Mouse (Mus musculus): ENCODE measurements around the gene Ccdc22.

Ccdc22 gene

DNA sequence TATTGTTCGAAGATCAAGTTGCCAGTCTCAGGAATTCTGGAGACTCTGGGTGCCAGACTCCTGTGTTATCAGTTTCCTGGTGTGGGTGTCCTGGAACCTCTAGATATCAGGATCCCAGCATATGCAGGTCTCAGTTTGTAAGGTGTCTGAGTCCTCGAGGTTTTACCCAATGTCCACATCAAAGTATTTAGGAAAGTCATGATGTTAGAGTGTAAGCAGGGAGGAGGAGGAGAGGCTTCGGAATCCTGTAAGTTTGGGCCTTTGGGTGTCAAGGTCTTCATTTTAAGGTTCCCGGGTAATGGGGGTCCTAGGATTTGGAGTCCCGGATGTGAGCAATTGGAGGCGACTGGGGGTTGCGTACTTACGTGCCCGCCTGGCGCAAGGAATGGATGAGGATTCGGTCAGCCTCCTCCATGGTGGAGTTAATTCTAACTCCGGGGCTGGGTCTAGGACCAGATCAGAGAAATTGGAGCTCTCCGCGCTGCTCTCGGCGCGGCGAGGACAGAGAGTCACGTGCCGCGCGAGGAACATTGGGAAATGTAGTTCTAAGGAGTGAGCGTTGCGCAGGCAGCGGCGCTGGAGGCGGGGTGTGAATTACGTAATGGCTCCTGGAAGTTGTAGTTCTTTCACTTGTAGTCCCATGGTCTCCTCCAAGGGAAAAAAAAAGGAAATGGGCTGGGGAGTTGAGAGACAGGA lies at the start of gene Ccdc22:
Ccdc22 (minus strand) TSS at position 639 of the 696 bp plus-strand sequence.
- DNase-seq, result peak; percentile 84

GRCm38 (mm10) chrX:7648671-7649304 lies 43.5 kb upstream of the Ccdc22 start:
- DNase-seq, result peak; percentile 87

GRCm38 (mm10) chrX:7645349-7645748 lies 40.0 kb upstream of the Ccdc22 start:
- DNase-seq, result peak; percentile 86

GRCm38 (mm10) chrX:7640785-7641184 lies 35.5 kb upstream of the Ccdc22 start:
- no peak for DNase-seq

DNA sequence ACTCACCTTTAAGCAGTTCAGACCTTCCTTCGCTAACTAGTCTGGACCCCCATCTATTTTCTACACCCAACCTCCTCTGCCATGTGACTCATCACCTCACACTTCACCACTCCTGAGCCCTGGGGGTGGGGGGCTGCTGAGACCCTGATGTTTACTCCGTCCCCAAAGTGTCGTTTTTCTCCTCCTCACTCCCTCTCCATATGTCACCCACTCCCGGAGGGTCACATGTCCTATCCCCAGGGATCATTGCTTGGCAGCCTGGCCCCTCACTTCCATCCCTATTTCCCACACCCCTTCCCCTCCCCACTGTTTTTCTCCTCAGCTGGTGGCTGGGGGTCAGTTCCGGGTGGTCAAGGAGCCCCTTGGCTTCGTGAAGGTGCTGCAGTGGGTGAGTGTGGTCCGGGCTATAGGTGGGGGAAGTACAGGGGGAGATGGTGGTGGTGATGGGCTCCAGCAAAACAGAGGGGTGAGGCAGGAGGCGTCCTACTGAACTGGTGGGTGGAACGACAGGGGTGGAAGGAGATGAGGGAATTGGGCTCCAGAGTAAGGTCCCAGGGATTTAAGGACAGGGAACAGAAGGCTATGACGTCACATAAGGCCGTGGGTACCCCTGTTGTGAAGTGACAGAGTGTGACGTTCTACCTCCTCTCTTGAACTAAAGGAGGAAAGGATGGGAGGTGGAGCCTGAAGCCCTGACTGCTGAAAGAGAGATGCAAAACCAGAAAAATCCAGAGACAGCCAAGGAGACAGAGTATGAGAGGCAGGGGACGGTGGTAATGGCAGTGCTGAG lies 34.4 kb upstream of the Ccdc22 start:
- DNase-seq, result no peak

DNA sequence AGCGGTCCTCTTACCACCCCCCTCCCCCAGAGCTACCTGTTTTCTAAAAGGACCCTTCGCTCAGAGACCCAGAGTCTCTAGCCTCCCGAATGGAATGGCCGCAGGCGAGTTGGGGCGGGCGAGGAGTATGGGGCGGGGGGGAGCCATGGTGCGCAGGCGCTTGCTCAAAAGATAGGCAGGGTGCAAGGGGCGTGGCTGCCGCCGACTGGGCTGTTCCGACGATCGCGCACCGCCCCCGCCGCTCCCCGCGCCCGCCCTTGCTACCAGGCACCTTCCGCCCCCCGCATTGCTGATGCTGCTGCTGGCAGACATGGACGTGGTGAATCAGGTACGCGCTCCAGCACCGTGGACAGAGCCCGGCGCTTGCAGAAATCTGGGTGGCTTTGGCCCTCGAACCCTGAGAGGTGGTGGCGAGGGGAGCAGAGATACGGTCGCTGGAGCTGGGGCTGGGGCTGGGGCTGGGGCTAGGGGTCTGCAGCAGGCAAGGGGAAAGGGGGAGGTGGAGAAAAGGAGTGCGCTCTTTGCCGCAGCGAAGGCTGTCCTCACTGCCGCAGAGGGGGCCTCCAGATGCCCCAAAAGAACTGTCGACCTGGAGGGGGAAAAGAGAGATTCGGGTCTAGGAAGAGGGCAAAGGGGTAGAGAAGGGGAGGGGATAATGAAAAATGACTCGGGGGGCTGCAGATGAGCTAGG lies 33.2 kb upstream of the Ccdc22 start, which contains the start of gene Syp:
Syp (plus strand) TSS at position 71 of the 691 bp plus-strand sequence.
- DNase-seq, result peak; percentile 75

DNA sequence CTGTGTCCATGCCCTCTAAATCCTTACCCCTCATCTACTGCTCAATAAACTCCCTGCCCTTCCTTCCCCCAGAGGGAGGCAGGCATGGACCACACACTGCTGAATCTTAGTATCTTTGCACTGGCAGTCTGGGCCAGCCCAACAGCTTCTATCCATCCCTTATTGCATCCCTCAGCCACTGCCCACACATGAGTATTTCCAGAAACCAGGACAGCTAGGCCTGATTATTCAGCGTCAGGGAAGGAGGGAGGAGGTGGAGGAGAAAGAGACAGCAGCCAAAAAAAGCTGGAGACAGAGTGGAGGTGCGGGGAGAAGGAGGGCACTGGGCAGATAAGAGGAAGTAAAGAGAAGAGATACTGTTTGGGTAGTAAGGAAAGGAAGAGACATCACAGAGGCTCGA lies 29.8 kb upstream of the Ccdc22 start:
- DNase-seq, result no peak

DNA sequence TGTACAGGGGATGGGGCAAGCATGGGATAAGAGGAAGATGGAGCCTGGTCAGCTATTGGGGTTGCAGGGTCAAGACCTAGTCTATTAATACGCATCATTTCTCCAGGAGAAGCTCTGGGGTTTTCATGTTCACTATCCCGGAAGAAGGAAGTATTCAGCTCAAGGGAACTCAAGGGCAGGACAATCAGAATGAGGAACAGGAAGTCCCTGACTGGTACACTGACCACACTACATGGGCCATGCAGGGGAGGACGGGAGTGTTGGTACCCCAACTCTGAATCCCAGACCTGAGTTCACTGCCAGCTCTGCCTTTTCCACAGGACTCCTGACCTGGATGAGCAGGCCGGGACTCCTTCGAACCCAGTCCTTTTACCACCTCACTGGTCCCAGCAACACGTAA lies 27.2 kb upstream of the Ccdc22 start:
- DNase-seq, result no peak

GRCm38 (mm10) chrX:7617889-7618551 lies 12.7 kb upstream of the Ccdc22 start:
- DNase-seq, result no peak

DNA sequence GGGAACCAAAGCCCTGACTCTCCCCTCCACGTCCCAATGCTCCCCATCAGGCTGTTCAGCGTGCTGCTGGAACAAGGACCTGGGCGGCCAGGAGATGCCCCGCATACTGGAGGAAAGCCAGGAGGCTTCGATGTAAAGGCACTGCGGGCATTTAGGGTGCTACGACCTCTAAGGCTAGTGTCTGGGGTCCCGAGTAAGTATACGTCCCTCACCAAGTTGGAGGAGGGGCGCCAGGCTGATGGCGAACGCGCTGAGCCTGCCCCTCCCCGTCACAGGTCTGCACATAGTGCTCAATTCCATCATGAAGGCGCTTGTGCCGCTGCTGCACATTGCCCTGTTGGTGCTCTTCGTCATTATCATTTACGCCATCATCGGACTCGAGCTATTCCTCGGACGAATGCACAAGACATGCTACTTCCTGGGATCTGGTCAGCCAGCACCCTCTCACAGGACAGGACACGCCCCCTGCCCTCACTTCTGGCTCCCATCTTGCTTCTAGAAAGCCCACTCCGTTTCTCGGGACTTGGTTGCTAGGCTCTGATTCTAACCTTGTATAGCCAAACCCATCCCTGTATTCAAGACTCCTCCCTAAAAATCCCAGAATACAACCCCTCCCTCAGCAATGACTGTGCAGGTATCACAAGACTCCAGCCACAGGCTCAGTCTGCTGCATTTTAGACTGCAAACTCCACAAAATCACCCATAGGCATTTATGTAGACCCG lies 5.4 kb upstream of the Ccdc22 start:
- no peak for DNase-seq

GRCm38 (mm10) chrX:7610035-7610434 lies 4.7 kb upstream of the Ccdc22 start:
- DNase-seq, result no peak

DNA sequence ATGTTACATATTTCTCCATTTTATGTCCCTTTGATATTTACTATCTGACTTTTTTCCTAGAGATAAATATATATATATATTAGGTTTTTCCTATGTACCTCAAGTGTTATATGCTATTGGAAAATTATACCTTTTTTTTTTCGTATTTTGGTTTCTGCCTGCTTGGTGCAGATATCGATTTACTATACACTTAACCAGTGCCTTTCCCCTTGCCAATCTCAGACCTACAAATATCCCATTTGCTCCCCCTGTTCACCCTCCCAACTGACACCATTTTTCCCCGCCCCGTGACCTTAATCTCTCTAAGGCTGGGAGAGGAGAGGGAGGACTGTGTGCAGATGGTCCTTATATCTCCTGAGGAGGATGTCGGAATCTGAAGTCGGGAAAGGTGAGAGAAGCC lies 1.5 kb upstream of the Ccdc22 start, which contains the start of gene Cacna1f:
Cacna1f (plus strand) TSS at position 301 of the 400 bp plus-strand sequence.
- no peak for DNase-seq

DNA sequence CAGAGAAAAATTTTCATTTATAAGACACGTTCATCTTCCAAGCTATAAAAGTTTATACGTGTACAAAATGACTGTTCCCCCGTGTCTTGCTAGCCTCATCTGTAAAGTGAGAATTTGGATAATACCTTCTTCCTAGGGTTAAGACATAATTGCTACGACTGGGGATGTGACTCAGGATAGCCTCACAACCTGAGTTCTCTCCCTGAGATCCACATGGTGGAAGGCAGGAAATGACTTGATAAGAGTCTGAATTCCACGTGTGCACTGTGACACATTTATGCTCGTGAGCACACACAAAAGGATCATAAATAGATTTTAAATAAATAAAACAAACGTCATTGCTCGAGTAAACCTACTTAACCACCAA lies 241 bp upstream of the Ccdc22 start:
- DNase-seq, result no peak

DNA sequence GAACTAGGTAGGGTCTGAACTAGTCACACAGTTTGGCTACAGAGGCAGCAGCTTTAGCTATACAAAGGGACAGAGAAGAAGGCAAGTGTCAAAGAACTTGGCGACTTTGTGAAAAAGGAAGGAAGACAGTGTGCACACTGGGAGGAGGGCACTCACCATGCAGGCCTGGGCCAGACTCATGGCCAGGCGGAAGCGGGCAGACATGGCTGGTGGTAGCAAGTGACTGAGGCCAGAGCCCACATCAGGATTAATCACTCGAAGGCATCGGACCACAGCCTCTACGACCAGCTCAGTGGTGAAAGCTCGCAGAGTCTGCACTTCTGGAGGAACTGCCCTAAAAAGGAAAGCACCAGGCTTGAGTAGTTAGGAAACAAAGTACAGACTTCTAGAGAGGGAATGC lies 1.3 kb downstream of the Ccdc22 start:
- DNase-seq, result no peak

DNA sequence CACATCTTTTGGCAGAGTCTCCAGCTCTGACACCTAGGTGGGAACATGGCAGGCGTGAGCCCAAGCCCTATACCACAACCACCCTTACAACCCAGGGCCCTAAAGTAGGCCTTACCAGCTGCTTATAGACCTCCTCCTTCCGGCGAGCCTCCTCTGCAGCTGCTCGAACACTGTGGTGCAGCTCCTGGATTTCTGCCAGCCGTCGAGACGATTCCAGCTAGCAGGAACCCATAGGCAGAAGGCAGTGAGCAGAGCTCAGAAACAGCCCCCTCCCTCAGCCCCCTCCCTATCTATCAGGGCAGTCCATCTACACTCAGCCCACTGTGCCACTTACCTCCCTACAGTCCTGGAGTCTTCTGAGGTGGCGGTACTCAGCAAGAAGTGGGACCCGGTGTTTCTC lies 9.9 kb downstream of the Ccdc22 start:
- no peak for DNase-seq

DNA sequence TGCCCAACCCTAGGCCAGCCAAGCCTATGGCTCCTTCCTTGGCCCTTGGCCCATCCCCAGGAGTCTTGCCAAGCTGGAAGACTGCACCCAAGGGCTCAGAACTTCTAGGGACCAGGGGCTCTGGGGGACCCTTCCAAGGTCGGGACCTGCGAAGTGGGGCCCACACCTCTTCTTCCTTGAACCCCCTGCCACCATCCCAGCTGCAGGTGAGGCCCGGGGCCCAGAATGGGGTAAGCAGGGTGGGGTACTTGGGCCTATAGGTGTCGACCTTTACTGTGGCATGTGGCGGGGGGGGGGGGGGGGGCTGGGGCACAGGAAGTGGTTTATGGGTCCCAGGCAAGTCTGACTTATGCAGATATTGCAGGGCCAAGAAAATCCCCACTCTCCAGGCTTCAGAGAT lies 19.0 kb downstream of the Ccdc22 start:
- no peak for DNase-seq

- no peak for DNase-seq
These were observed 21.4 kb downstream of the Ccdc22 start for GRCm38 (mm10) chrX:7583881-7584280.

DNA sequence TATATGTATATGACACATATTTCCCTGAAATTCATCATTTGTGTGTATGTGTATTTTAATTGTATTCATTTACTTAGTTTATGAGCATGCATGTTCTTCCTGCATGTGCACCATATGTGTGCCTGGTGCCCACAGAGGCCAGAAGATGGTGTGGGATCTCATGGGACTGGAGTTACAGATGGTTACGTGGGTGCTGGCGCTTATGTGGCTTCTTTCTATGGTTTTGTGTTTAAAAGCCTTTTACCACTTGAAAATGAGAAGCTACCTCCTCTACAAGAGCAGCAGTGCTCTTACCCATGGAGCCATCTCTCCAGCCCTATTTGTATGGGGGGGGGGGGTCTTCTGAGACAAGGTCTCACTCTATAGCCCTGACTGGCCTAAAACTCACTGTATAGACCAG lies 24.2 kb downstream of the Ccdc22 start:
- DNase-seq, result no peak

- no peak for DNase-seq
These were observed 30.5 kb downstream of the Ccdc22 start for GRCm38 (mm10) chrX:7574885-7575231.

DNA sequence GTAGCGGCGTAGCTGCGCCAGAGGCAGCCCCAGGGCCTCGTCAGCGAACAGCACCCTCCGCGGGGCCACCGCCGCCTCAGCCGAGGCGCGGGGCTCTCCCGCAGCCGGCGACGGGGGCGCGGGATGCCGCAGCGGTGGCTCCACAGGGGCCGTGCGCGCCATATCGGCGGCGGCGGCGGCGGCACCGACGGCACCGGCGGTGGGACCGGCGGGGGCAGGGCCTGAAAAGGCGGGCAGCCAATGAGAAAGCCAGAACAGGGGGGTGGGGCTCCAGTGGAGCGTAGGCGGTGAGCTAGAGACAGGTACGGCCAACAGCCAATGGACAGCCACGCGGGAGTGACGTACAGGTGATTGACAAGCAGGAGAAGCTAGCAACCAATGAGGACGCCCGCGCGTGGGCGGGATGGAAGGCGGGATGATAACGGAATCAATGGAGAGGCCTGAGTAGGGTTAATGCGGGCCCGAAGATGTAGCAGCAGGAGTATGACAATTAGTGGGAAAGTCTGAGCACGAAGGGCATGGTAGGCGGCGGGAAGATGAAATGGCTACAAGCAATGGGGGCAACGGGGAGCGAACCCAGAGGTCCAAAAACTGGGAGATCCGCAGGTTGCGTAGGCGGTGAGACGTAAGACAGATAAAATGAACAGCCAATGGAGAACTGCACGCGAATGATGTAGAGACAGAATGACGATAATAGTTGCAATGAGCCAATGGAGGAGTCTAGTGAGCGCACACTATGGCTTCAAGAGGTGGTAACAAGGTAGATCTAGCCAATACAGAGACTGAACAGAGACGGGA lies 31.0 kb downstream of the Ccdc22 start, which contains the start of gene Ppp1r3f:
Ppp1r3f (minus strand) TSS at position 197 of the 798 bp plus-strand sequence.
- DNase-seq, result peak; percentile 90

Measured in kidney, adult 18-20 months (tissue).